In the genomic region with DNA sequence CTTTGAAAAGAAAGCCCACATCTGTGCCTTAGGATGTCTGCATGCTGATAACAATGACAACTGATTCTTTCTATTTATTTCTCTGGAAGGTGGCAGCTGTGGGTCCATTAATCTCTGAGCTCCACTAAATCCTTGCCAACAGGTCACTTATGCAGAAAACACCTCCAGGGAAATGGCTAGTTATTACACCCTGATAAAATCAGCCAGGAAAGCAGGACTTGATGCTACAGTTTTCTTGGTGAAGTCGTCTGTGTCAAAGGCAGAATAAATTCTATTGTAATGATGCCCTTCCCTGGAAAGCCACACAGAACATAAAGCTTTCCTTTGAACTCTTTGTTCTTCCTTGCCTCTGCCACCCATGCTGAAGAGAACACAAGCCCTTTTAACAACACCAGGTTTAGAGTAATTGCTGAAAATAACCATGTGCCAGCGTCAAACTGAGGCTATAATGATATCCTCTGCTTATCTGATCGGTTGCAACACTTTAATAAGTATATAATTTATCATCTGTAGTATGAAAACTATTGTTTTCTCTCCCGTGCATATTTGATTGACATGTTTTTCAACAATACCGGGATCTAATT, we compare ENCODE assay signal across 13 mouse cellular contexts. TPM values are rescaled to one million over a fixed set of nuclear protein-coding genes. Genes with fewer than 3 reads are reported as not detected.
A peak's percentile ranks its signal among the peaks of the same experiment; 100 is the strongest.
DNase-seq lines count a peak whose midpoint lies in the region; ATAC-seq and TF ChIP-seq lines count a peak whose summit lies in the region.
"Had no signal": no experiment of that assay in that cellular context is flagged by ENCODE, and none has a peak within 500 bp of the region (broad histone marks: within the 10 kb centered on the region; RNA-seq: fewer than 3 reads in every experiment).

No protein-coding gene starts in this region.

- peaks cover 15% of the 10 kb centered on the region for H3K4me1 ChIP-seq in forebrain, embryonic 14.5 days (ENCODE audit: control insufficient read depth, insufficient read depth, low read length)
- H3K4me1 ChIP-seq in hindbrain, postnatal 0 days (ENCODE audit: insufficient read depth, low read length), result peaks cover 11% of the 10 kb centered on the region
- H3K4me1 ChIP-seq in neural tube, embryonic 13.5 days (replicated peaks), result peaks cover 24% of the 10 kb centered on the region
- no peaks in the 10 kb centered on the region for H3K4me1 ChIP-seq in liver, postnatal 0 days (ENCODE audit: insufficient read depth)

- H3K9ac ChIP-seq in forebrain, embryonic 14.5 days (ENCODE audit: low read length), result peak overlapping the region; percentile 6
- H3K9ac ChIP-seq in hindbrain, postnatal 0 days (replicated peaks; ENCODE audit: low read length), result no peak overlapping the region
- H3K9ac ChIP-seq in neural tube, embryonic 13.5 days, result peak overlapping the region; percentile 45
- no peak overlapping the region for H3K9ac ChIP-seq in liver, postnatal 0 days (replicated peaks)

- peak overlapping the region; percentile 18 for H3K4me2 ChIP-seq in forebrain, embryonic 14.5 days (ENCODE audit: low read length)
- peak overlapping the region; percentile 47 for H3K4me2 ChIP-seq in hindbrain, postnatal 0 days (ENCODE audit: low read depth, low read length)
- peak overlapping the region; percentile 42 for H3K4me2 ChIP-seq in neural tube, embryonic 13.5 days
- H3K4me2 ChIP-seq in liver, postnatal 0 days (ENCODE audit: low read depth, low read length), result no peak overlapping the region

- no peak for TF ChIP-seq CTCF in hindbrain, postnatal 0 days (IDR thresholded peaks at IDR 0.05; ENCODE audit: low read depth)
- TF ChIP-seq CTCF in liver, postnatal 0 days (IDR thresholded peaks at IDR 0.05; ENCODE audit: low read depth), result no peak

- peak; percentile 32 for DNase-seq in embryo, embryonic 10.5 days (ENCODE audit: low spot score)
- no peak for DNase-seq in embryo, embryonic 9.5 days (ENCODE audit: extremely low spot score)
- DNase-seq in forebrain, embryonic 14.5 days (ENCODE audit: low spot score), result peak; percentile 67
- DNase-seq in hindbrain, postnatal 0 days (ENCODE audit: low spot score), result peak; percentile 62
- DNase-seq in ovary, postnatal 10 days (ENCODE audit: low spot score), result no peak
- no peak for DNase-seq in ovary, postnatal 36 days (ENCODE audit: low spot score)
- no peak for DNase-seq in liver, postnatal 0 days
- DNase-seq: heart, postnatal 10 days; kidney, adult 18-20 months; lung, adult 18-20 months; thymus, adult 2 months had no signal

- no peak overlapping the region for H3K4me3 ChIP-seq in forebrain, embryonic 14.5 days (ENCODE audit: low read depth, low read length)
- H3K4me3 ChIP-seq in hindbrain, postnatal 0 days (ENCODE audit: low read length), result no peak overlapping the region
- peak overlapping the region; percentile 9; the same call in 1 of the 2 replicates for H3K4me3 ChIP-seq in neural tube, embryonic 13.5 days
- H3K4me3 ChIP-seq in liver, postnatal 0 days (ENCODE audit: low read depth, low read length), result no peak overlapping the region

- H3K36me3 ChIP-seq in forebrain, embryonic 14.5 days (ENCODE audit: control insufficient read depth, insufficient read depth, low read length), result no peaks in the 10 kb centered on the region
- H3K36me3 ChIP-seq in hindbrain, postnatal 0 days (ENCODE audit: insufficient read depth, low read length), result no peaks in the 10 kb centered on the region
- H3K36me3 ChIP-seq in neural tube, embryonic 13.5 days, result no peaks in the 10 kb centered on the region
- H3K36me3 ChIP-seq in liver, postnatal 0 days (replicated peaks; ENCODE audit: insufficient read depth, low read length), result no peaks in the 10 kb centered on the region

- ATAC-seq in forebrain, embryonic 14.5 days, result peak; percentile 43
- ATAC-seq in hindbrain, postnatal 0 days, result peak; percentile 62
- ATAC-seq in neural tube, embryonic 13.5 days (ENCODE audit: low read depth), result peak; percentile 54
- no peak for ATAC-seq in liver, postnatal 0 days
- ATAC-seq: activated CD4-positive, CD25-positive, alpha-beta regulatory T cell, adult 4 months had no signal

- no peak for TF ChIP-seq EP300 in liver, postnatal 0 days (IDR thresholded peaks at IDR 0.05; ENCODE audit: low read depth)

- peak overlapping the region; percentile 40 for H3K27ac ChIP-seq in forebrain, embryonic 14.5 days (ENCODE audit: low read depth, low read length)
- peak overlapping the region; percentile 54 for H3K27ac ChIP-seq in hindbrain, postnatal 0 days
- H3K27ac ChIP-seq in neural tube, embryonic 13.5 days (replicated peaks), result peak overlapping the region; percentile 79
- no peak overlapping the region for H3K27ac ChIP-seq in liver, postnatal 0 days (ENCODE audit: low read depth)

- no peaks in the 10 kb centered on the region for H3K27me3 ChIP-seq in forebrain, embryonic 14.5 days (replicated peaks; ENCODE audit: control insufficient read depth, insufficient read depth, low read length)
- H3K27me3 ChIP-seq in hindbrain, postnatal 0 days (ENCODE audit: insufficient read depth, low read length), result no peaks in the 10 kb centered on the region
- H3K27me3 ChIP-seq in neural tube, embryonic 13.5 days, result no peaks in the 10 kb centered on the region
- no peaks in the 10 kb centered on the region for H3K27me3 ChIP-seq in liver, postnatal 0 days (ENCODE audit: insufficient read depth, low read length)

- WGBS in forebrain, embryonic 14.5 days, result 13% methylated on average over 5 of the region's 5 CpGs
- 18% methylated on average over 5 of the region's 5 CpGs for WGBS in hindbrain, postnatal 0 days
- 11% methylated on average over 5 of the region's 5 CpGs for WGBS in neural tube, embryonic 13.5 days
- WGBS in liver, postnatal 0 days (ENCODE audit: insufficient replicate concordance), result 64% methylated on average over 5 of the region's 5 CpGs

- no peaks in the 10 kb centered on the region for H3K9me3 ChIP-seq in forebrain, embryonic 14.5 days (replicated peaks; ENCODE audit: control insufficient read depth, low read length)
- no peaks in the 10 kb centered on the region for H3K9me3 ChIP-seq in hindbrain, postnatal 0 days (ENCODE audit: low read length)
- no peaks in the 10 kb centered on the region for H3K9me3 ChIP-seq in neural tube, embryonic 13.5 days
- H3K9me3 ChIP-seq in liver, postnatal 0 days (ENCODE audit: low read length), result no peaks in the 10 kb centered on the region

RNA-seq across cellular contexts. Expression of gene Pam, which starts 47.1 kb away (rescaled TPM):
- polyA plus RNA-seq in forebrain, embryonic 14.5 days (2014; fragmentation: Nextera tagmentation; extraction: Ambion mirVana), result 41.7 and 48.0 TPM in 2 replicates
- total RNA-seq in hindbrain, postnatal 0 days (2014; rRNA removed), result 76.8 and 77.3 TPM in 2 replicates
- polyA plus RNA-seq in hindbrain, postnatal 0 days (2015; fragmentation: Nextera tagmentation; extraction: Ambion mirVana), result 40.8 and 44.7 TPM in 2 replicates
- 33.6 and 36.9 TPM in 2 replicates for polyA plus RNA-seq in neural tube, embryonic 13.5 days (2015; fragmentation: Nextera tagmentation; extraction: Ambion mirVana)
- polyA plus RNA-seq in liver, postnatal 0 days (2015; fragmentation: Nextera tagmentation; extraction: Ambion mirVana), result 16.4 and 21.8 TPM in 2 replicates

Comparison
In these comparisons a context has a peak if more than half of its experiments do, and no peak if none do; other contexts are left out.
1. DNase-seq: peak in embryo, embryonic 10.5 days (single experiment), forebrain, embryonic 14.5 days (single experiment) and hindbrain, postnatal 0 days (single experiment); none in embryo, embryonic 9.5 days (single experiment), ovary, postnatal 10 days (single experiment), ovary, postnatal 36 days (single experiment) and liver, postnatal 0 days (single experiment).
2. H3K9ac ChIP-seq: peak in forebrain, embryonic 14.5 days (single experiment) and neural tube, embryonic 13.5 days (single experiment); none in hindbrain, postnatal 0 days (single experiment) and liver, postnatal 0 days (single experiment).